Mouse (Mus musculus) layer of hippocampus, adult 9-10 months (tissue): ENCODE measurements around the gene A730061H03Rik.

ENCODE experiments used
- DNase-seq: peaks from one replicate; pipeline ENCODE4 v3.0.0; 2022; ENCODE audit warnings: low spot score

Gene A730061H03Rik

GRCm38 (mm10) chr14:55551347-55551746 is 8.9 kb downstream of the A730061H03Rik start:
- no peak for DNase-seq

GRCm38 (mm10) chr14:55550191-55550590 is 10.0 kb downstream of the A730061H03Rik start:
- DNase-seq: no peak

GRCm38 (mm10) chr14:55544334-55544733 is 15.9 kb downstream of the A730061H03Rik start:
- no peak for DNase-seq

- no peak for DNase-seq
These were observed 17.9 kb downstream of the A730061H03Rik start for GRCm38 (mm10) chr14:55542268-55542667.

GRCm38 (mm10) chr14:55540787-55541321 is 19.4 kb downstream of the A730061H03Rik start:
- DNase-seq: no peak

DNA sequence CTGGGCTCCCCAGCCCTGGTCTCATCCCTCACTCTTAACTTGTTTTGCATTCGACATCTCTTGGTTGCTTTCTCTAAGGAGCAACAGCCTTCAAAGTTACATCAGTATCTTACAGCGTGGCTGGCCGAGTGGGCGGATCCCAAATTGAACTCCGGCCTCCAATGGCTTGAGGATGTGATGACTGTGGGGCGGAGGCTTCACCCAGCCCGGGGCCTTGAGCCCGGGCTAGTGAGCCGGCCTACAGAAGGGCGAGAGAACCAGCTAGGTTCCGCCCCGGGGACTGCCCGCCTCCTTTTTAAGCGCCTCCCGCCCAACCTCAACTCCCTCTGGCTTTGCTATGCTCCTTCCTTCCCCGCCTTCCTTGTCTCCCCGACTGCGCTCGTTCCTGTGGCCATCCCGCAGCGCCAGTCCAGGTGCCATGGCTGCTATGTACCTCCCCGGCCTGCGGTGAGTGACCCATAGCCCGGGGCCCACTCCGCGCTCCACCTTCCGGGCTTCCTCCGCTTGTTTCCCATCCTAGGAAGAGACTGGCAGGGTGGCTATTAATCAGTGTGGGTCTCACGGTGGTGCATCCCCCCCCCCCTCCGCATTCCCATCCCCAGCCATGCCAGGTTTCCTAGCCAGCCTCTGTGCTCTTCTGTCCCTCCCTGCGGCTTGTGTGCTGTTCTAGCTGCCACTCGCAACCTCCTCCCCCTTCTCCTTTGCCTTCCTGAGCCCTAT is 20.0 kb downstream of the A730061H03Rik start, which contains the start of gene Pck2:
Gene Pck2 (plus strand): TSS at position 200 of the 720 bp plus-strand sequence.
- DNase-seq: no peak

GRCm38 (mm10) chr14:55536116-55536745 is 24.0 kb downstream of the A730061H03Rik start:
- DNase-seq: no peak

- DNase-seq: no peak
These were observed 32.3 kb downstream of the A730061H03Rik start for GRCm38 (mm10) chr14:55527940-55528339.

DNA sequence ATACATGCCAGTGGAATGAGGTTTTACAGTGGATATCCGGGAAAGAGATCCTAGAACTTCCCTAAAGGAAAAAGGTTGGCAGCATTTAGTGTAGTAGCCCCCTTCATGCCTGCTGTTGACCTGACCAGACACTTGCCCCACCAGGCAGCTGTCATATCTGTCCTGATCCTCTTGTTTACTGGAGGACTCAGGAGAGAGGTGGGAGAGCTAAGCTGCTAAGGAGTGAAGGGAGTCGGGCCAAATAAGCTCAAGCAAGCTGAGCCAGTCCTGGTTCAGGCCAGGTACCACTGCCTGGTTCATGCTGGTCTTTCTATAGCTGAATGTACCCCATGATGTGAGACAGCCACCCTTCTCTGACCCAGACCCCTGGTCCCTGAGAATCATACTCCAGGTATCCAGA is 33.5 kb downstream of the A730061H03Rik start:
- DNase-seq: no peak

GRCm38 (mm10) chr14:55524785-55525184 is 35.4 kb downstream of the A730061H03Rik start, which contains the start of gene Nrl:
Gene Nrl, minus strand, starts transcription at chr14:55524981.
- DNase-seq: no peak

GRCm38 (mm10) chr14:55524062-55524461 is 36.1 kb downstream of the A730061H03Rik start:
- no peak for DNase-seq

GRCm38 (mm10) chr14:55520451-55521361 is 39.5 kb downstream of the A730061H03Rik start:
- no peak for DNase-seq

- no peak for DNase-seq
These were observed 40.6 kb downstream of the A730061H03Rik start for GRCm38 (mm10) chr14:55519604-55520003.

DNA sequence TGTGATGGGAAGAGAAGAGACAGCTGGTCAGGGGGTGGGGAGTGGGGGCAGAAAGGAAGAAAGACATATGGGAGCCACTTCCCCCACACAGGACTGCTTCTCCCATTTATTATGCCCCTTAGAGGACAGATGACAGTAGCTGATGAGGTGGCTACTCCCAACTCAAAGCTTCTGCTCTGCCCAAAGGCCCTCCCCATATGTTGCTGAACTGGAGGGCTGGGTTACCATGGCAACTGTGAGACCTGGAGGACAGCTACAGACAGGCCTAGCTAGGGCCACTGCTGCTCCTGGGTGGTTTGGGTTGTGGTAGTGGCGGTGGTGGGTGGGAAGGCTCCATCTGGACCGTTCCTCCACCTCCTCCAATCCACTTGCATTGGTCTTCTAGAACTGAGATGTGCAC is 41.3 kb downstream of the A730061H03Rik start:
- DNase-seq: no peak

- DNase-seq: no peak
These were observed 44.4 kb downstream of the A730061H03Rik start for GRCm38 (mm10) chr14:55515846-55516245.

DNA sequence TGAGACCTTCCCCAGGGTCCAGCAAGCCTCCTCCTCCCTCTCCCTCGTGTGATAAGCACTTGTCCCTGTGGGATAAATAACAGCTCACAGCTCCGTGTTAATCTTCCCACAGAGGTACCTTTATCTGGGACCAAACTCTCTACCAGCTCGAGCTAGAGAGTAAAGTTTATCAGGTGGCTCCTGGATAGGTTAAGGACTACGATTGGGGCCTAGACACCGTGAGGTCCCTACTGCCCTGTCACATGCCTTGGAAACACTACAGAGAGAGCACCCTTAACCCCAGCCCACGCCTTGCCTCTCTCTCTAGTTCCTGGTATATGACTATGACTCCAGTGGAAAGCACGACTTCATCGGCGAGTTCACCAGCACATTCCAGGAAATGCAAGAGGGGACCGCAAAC is 46.3 kb downstream of the A730061H03Rik start:
- no peak for DNase-seq

DNA sequence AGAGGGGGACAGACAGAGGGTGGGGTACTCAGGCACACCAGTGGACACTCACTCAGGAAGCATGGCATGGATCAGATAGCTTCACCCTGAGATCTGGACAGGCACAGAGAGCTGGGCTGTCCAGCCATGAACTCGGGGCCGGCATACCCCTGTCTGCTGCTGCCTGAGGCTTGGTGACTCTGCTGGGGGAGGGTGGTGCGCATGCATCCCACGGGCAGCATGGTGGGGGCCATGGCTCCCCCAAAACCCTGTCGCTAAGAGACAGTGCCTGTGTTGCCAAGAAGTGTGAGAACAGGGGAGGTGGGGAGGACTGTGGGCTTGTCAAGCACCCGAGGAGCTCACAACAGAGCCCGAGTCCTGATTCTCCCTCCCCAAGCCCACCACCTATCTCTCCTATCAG is 49.2 kb downstream of the A730061H03Rik start:
- DNase-seq: no peak

- DNase-seq: no peak
These were observed 50.0 kb downstream of the A730061H03Rik start, which contains the start of gene Cpne6 for GRCm38 (mm10) chr14:55510125-55510731. Gene Cpne6, plus strand, starts transcription at chr14:55510445.
